Mouse (Mus musculus) liver, embryonic 15.5 days (tissue): ENCODE measurements around the gene Bhlhe23. TPM values are rescaled to one million over a fixed set of nuclear protein-coding genes. Genes with fewer than 3 reads are reported as not detected.
A peak's percentile ranks its signal among the peaks of the same experiment; 100 is the strongest.

Experiments used
- ATAC-seq: fragments of 200-750 bp; cut with Nextera tagmentation; 2 replicates; pipeline ENCODE4 v1.8.0; 2017; ENCODE audit warnings: moderate number of reproducible peaks, mild to moderate bottlenecking, moderate library complexity; ENCODE audit not compliant: insufficient read depth
- H3K27ac ChIP-seq: fragments of 300-500 bp; sonication (generic); replicated peaks from 2 replicates; pipeline ENCODE4 v1.5.1; 2015; ENCODE audit warnings: mild to moderate bottlenecking, inconsistent platforms
- H3K27me3 ChIP-seq: fragments of 300-500 bp; sonication (generic); 2 replicates; pipeline ENCODE4 v1.6.1; 2015; ENCODE audit warnings: mild to moderate bottlenecking, inconsistent platforms
- H3K36me3 ChIP-seq: fragments of 300-500 bp; sonication (generic); replicated peaks from 2 replicates; pipeline ENCODE4 v1.6.1; 2015; ENCODE audit warnings: moderate library complexity, mild to moderate bottlenecking, inconsistent platforms
- H3K4me1 ChIP-seq: fragments of 300-500 bp; sonication (generic); replicated peaks from 2 replicates; pipeline ENCODE4 v1.6.1; 2015; ENCODE audit warnings: inconsistent platforms
- H3K4me2 ChIP-seq: fragments of 300-500 bp; sonication (generic); 2 replicates; pipeline ENCODE4 v1.6.1; 2015; ENCODE audit warnings: moderate library complexity, mild to moderate bottlenecking, inconsistent platforms
- H3K4me3 ChIP-seq: fragments of 300-500 bp; sonication (generic); replicated peaks from 2 replicates; pipeline ENCODE4 v1.5.1; 2015; ENCODE audit warnings: mild to moderate bottlenecking, inconsistent platforms
- H3K9ac ChIP-seq: fragments of 300-500 bp; sonication (generic); 2 replicates; pipeline ENCODE4 v1.6.1; 2015; ENCODE audit warnings: moderate library complexity, mild to moderate bottlenecking, inconsistent platforms
- H3K9me3 ChIP-seq: fragments of 300-500 bp; sonication (generic); replicated peaks from 2 replicates; pipeline ENCODE4 v1.6.1; 2016; ENCODE audit warnings: inconsistent platforms
- WGBS: fragments of 180-500 bp; shearing (Covaris S2); methylation state at CpG from one replicate; pipeline ENCODE4 v1.1.7; 2015; ENCODE audit warnings: mixed read lengths; ENCODE audit not compliant: insufficient replicate concordance; 5-methylcytosine and 5-hydroxymethylcytosine counted together
- polyA plus RNA-seq: library from polyadenylated mRNA; unstranded; fragments of >200 nt; fragmentation: Nextera tagmentation; extraction: Ambion mirVana; gene quantifications from 2 replicates; pipeline ENCODE4 v1.2.1, GENCODE M21; 2015

Gene Bhlhe23
- polyA plus RNA-seq, 1 experiment from 2014 or later, result not detected

DNA sequence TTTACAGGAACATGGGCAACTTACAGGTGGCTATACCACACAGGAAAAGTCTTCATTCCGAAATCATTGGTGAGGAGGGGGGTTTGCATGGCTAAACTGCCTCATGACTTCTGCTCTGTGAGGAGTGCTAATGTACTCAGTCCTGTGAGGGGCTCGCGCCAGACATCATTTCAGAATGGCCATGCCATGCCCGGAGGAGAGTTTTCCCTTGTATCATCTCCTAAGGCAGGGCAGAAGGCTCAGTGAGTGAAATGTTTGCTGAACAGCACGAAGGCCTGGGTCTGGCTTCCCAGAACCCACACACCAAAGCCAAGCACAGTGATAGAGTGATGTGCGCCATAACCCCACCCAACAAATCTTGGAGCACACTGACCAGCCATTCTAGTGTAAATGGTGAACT is 33.9 kb downstream of the Bhlhe23 start:
- Histone ChIP-seq H3K9ac (no peak overlapping the region), H3K4me3 (no peak overlapping the region), H3K27ac (no peak overlapping the region), H3K27me3 (0 out of 2 replicates have a peak, but pooled peaks cover 8% of the 10 kb centered on the region), H3K4me1 (no peaks in the 10 kb centered on the region), H3K36me3 (no peaks in the 10 kb centered on the region), H3K4me2 (no peak overlapping the region), H3K9me3 (no peaks in the 10 kb centered on the region)
- 74% methylated on average over 6 of the region's 6 CpGs for WGBS
- no peak for ATAC-seq

GRCm38 (mm10) chr2:180741421-180741820 is 35.3 kb downstream of the Bhlhe23 start:
- H3K27me3 ChIP-seq, result no peaks in the 10 kb centered on the region
- 40% methylated on average over 7 of the region's 7 CpGs for WGBS
- ATAC-seq, result no peak

DNA sequence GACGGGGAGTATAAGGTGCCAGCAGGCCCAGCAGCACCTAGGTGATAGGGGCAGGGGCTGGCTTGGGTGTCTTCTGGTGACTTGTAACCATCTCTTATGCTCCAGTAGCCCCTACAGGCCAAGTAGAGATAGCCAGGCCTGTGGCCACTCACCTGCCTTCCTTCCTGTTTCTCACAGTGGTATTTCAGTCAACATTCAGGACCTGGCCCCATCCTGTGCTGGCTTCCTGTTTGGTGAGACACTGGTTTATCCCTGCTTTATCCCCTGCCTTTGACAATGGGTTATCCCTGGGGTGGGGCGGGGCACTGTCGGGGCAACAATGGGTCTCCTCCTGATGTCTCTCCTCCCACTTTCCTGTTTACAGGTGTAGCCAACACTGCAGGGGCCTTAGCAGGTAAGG is 36.4 kb downstream of the Bhlhe23 start:
- no peaks in the 10 kb centered on the region for H3K4me1 ChIP-seq
- no peak overlapping the region for H3K4me2 ChIP-seq
- WGBS, result 31% methylated on average over 3 of the region's 3 CpGs
- no peaks in the 10 kb centered on the region for H3K27me3 ChIP-seq
- H3K4me3 ChIP-seq, result no peak overlapping the region
- ATAC-seq, result no peak
- H3K27ac ChIP-seq, result no peak overlapping the region
- H3K9me3 ChIP-seq, result no peaks in the 10 kb centered on the region
- H3K36me3 ChIP-seq, result no peaks in the 10 kb centered on the region
- H3K9ac ChIP-seq, result no peak overlapping the region

More at GRCm38 (mm10) chr2:180741421-180741820, 35.3 kb downstream of the Bhlhe23 start:
- H3K27ac ChIP-seq, result no peak overlapping the region
- H3K9ac ChIP-seq, result no peak overlapping the region
- no peaks in the 10 kb centered on the region for H3K4me1 ChIP-seq
- H3K4me2 ChIP-seq, result no peak overlapping the region
- no peaks in the 10 kb centered on the region for H3K36me3 ChIP-seq
- no peak overlapping the region for H3K4me3 ChIP-seq
- H3K9me3 ChIP-seq, result no peaks in the 10 kb centered on the region

DNA sequence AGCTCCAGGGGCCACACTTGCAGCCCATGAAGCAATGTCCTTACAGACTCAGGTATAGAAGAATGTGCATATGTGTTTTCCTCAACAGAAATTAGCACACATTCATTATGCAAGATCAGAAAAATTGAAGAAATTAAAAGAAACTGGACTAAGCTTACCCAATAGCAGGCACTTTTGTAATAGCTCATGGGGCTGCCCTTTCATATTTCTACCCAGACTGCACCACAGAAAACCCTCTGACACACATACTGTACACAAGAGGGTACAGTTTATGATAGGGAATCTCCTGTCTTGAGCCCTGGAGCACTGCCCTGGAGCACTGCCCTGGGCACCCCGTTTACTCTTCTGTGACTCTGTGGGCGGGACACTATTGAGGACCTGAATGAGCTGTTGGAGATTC is 38.7 kb downstream of the Bhlhe23 start:
- H3K27me3 ChIP-seq, result no peaks in the 10 kb centered on the region
- no peaks in the 10 kb centered on the region for H3K9me3 ChIP-seq
- WGBS, result 52% methylated on average over 2 of the region's 2 CpGs
- H3K4me2 ChIP-seq, result no peak overlapping the region
- no peak for ATAC-seq
- H3K4me3 ChIP-seq, result no peak overlapping the region
- no peaks in the 10 kb centered on the region for H3K4me1 ChIP-seq
- H3K9ac ChIP-seq, result no peak overlapping the region
- 0 out of 2 replicates have a peak, but pooled peaks cover 3% of the 10 kb centered on the region for H3K36me3 ChIP-seq
- H3K27ac ChIP-seq, result no peak overlapping the region

DNA sequence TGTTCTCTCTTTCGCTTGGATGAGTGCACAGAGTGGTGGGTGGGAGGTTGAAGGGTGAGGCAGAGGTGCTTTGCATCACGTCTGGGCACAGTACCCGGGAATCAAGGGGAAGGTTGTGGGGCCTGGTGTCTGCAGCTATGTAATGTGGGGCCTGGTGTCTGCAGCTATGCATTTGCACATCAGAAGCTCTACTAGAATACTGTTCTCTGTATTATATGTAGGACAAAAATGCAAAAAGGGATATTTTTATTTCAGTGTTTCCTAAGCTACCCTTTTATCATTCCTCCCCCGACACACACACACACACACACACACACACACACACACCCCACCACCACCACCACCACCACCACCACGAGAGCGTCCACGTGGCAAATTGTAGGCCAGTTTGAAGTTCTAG is 41.5 kb downstream of the Bhlhe23 start:
- Histone ChIP-seq H3K4me2 (no peak overlapping the region), H3K4me3 (no peak overlapping the region), H3K9ac (no peak overlapping the region), H3K4me1 (peaks cover 11% of the 10 kb centered on the region), H3K36me3 (0 out of 2 replicates have a peak, but pooled peaks cover 3% of the 10 kb centered on the region), H3K27me3 (no peaks in the 10 kb centered on the region), H3K27ac (no peak overlapping the region), H3K9me3 (no peaks in the 10 kb centered on the region)
- no peak for ATAC-seq
- WGBS, result 71% methylated on average over 7 of the region's 7 CpGs

DNA sequence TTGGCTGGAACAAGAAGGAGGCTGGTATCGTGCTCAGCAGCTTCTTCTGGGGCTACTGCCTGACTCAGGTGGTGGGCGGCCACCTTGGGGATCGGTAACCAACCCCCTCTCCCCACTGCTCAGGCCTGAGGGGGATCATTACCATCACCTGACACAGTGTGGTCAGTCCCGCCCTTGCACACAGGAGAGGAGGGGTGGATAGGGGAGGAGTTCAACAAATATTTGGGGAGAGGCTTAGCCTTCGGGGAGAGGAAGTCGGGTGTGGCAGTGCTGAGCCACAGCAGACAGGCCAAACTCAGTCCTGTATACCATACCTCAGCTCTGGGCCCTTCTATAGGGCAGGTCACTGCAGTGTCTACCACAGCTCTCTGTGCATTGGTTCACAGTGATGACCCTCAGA is 44.7 kb downstream of the Bhlhe23 start:
- no peak overlapping the region for H3K27ac ChIP-seq
- no peaks in the 10 kb centered on the region for H3K27me3 ChIP-seq
- no peak overlapping the region for H3K4me2 ChIP-seq
- no peak; the same call in 1 of the 2 replicates for ATAC-seq
- no peak overlapping the region for H3K9ac ChIP-seq
- H3K4me3 ChIP-seq, result no peak overlapping the region
- H3K9me3 ChIP-seq, result no peaks in the 10 kb centered on the region
- H3K36me3 ChIP-seq, result 0 out of 2 replicates have a peak, but pooled peaks cover 3% of the 10 kb centered on the region
- WGBS, result 45% methylated on average over 6 of the region's 6 CpGs
- H3K4me1 ChIP-seq, result peaks cover 31% of the 10 kb centered on the region

GRCm38 (mm10) chr2:180731036-180731435 is 45.7 kb downstream of the Bhlhe23 start:
- H3K4me1 ChIP-seq, result peaks cover 40% of the 10 kb centered on the region
- H3K4me2 ChIP-seq, result no peak overlapping the region
- no peak overlapping the region for H3K4me3 ChIP-seq
- no peak overlapping the region for H3K27ac ChIP-seq
- no peaks in the 10 kb centered on the region for H3K9me3 ChIP-seq
- H3K9ac ChIP-seq, result no peak overlapping the region
- no peaks in the 10 kb centered on the region for H3K27me3 ChIP-seq
- 0 out of 2 replicates have a peak, but pooled peaks cover 3% of the 10 kb centered on the region for H3K36me3 ChIP-seq
- WGBS, result 54% methylated on average over 3 of the region's 3 CpGs
- ATAC-seq, result no peak

DNA sequence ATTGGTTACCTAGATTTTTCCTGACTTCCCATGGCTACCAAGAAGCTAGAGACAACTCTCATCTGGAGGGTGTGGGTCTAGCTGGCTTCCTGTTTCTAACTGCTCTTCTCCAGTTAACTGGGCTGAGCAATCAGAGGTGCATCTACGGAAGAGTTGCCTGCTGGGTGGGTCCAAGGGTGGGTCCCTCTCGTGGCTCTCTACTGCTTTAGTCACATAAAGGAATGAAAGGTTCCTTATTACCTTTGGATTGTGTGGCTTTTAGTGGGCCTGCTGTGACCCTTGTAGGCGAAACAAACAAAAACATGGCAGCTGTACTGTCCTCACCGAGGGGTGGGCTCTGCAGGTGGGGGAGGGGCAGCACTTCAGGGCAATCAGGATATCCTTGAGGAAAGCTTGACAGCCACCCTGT is 49.1 kb downstream of the Bhlhe23 start:
- no peak overlapping the region for H3K9ac ChIP-seq
- no peaks in the 10 kb centered on the region for H3K27me3 ChIP-seq
- peaks cover 67% of the 10 kb centered on the region for H3K4me1 ChIP-seq
- ATAC-seq, result no peak
- H3K4me2 ChIP-seq, result peak overlapping the region; percentile 65
- WGBS, result 27% methylated on average over 4 of the region's 4 CpGs
- 0 out of 2 replicates have a peak overlapping the region, but pooled peaks have one; percentile 45 for H3K27ac ChIP-seq
- no peak overlapping the region for H3K4me3 ChIP-seq
- H3K9me3 ChIP-seq, result no peaks in the 10 kb centered on the region
- H3K36me3 ChIP-seq, result peaks cover 20% of the 10 kb centered on the region

DNA sequence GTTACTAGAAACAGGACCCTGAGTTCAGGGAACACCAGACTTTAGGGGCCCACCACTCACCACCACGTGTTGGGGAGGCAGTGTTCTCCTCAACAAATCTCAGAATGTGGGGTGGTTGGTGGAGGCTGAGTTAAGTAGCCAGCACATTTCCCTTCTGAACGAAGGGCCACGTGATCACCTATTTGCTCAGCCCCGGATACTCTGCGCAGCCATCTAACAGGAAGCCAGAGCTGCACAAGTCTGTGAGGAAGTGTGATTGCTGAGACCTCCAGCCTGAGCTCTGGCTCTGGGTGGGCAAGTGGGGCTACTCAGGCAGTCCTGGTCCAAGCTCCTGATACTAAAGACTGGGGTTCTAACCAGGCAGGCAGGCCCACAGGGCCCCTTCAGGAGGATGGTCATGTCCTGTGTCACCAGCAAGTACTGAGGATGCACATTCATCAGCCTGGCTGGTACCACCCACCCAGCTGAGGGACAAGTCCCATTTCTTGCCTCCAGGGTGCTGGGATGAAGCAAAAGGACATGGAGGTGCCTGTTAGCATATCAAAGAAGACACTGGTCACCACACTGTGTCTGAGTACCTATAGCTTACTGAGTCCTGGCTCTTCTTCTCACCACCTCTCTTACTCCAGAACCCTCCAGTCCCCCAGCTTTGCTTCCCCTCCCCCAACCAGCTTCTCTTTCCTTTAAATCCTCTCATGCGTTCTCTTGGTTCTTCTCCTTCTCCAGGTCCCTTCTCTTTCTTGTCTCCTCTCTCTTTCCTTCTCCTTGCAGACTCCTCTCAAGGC is 49.9 kb downstream of the Bhlhe23 start:
- Histone ChIP-seq H3K9me3 (no peaks in the 10 kb centered on the region), H3K27ac (peak overlapping the region; percentile 45), H3K4me3 (peak overlapping the region; percentile 50; the same call in 1 of the 2 replicates), H3K27me3 (no peaks in the 10 kb centered on the region), H3K4me2 (peak overlapping the region; percentile 65), H3K9ac (no peak overlapping the region), H3K4me1 (peaks cover 63% of the 10 kb centered on the region), H3K36me3 (peaks cover 28% of the 10 kb centered on the region)
- no peak for ATAC-seq
- 22% methylated on average over 6 of the region's 6 CpGs for WGBS

GRCm38 (mm10) chr2:180725856-180726629 is 50.7 kb downstream of the Bhlhe23 start:
- Histone ChIP-seq H3K4me1 (peaks cover 56% of the 10 kb centered on the region), H3K27me3 (no peaks in the 10 kb centered on the region), H3K4me2 (peak overlapping the region; percentile 65), H3K9ac (peak overlapping the region; percentile 48; the same call in 1 of the 2 replicates), H3K4me3 (peak overlapping the region; percentile 50), H3K27ac (peak overlapping the region; percentile 68), H3K36me3 (peaks cover 36% of the 10 kb centered on the region), H3K9me3 (no peaks in the 10 kb centered on the region)
- ATAC-seq, result no peak
- 22% methylated on average over 7 of the region's 8 CpGs for WGBS

DNA sequence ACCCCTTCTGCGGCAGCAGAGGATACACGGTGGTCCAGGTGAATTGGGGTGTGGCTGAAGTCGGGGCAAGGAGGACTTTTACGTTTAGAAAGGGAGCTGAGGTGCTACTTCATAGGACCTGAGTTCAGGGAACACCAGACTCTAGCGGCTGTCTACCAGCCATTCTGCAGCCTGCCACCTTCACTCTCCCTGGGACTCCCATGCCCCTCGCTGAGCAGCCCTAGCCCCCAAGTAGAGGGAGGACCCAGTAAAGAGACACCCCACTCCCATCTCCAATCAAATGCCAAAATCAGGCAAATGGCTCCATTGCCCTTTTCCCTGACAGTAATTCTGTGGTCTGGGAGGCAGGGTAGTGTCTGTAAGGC is 51.3 kb downstream of the Bhlhe23 start:
- H3K4me3 ChIP-seq, result peak overlapping the region; percentile 50
- no peaks in the 10 kb centered on the region for H3K9me3 ChIP-seq
- ATAC-seq, result peak; percentile 22; the same call in 1 of the 2 replicates
- peak overlapping the region; percentile 68 for H3K27ac ChIP-seq
- H3K9ac ChIP-seq, result peak overlapping the region; percentile 48; the same call in 1 of the 2 replicates
- WGBS, result 4% methylated on average over 6 of the region's 6 CpGs
- peak overlapping the region; percentile 65 for H3K4me2 ChIP-seq
- peaks cover 56% of the 10 kb centered on the region for H3K4me1 ChIP-seq
- H3K36me3 ChIP-seq, result peaks cover 42% of the 10 kb centered on the region
- no peaks in the 10 kb centered on the region for H3K27me3 ChIP-seq
